Mouse (Mus musculus): ENCODE measurements around the gene Rtn1.

- TF ChIP-seq CTCF (conservative IDR thresholded peaks at IDR 0.05; ENCODE audit: low read length) (no peak), NANOG (IDR thresholded peaks at IDR 0.05; ENCODE audit: borderline replicate concordance, low read length) (no peak), POU5F1 (IDR thresholded peaks at IDR 0.05; ENCODE audit: borderline replicate concordance, low read length) (no peak)
Measured at GRCm38 (mm10) chr12:72301431-72301830, 107.4 kb downstream of the Rtn1 start.

Measured in E14TG2a.4 (cell line).